10 mouse cellular contexts compared by ENCODE assay signal in the genomic region with DNA sequence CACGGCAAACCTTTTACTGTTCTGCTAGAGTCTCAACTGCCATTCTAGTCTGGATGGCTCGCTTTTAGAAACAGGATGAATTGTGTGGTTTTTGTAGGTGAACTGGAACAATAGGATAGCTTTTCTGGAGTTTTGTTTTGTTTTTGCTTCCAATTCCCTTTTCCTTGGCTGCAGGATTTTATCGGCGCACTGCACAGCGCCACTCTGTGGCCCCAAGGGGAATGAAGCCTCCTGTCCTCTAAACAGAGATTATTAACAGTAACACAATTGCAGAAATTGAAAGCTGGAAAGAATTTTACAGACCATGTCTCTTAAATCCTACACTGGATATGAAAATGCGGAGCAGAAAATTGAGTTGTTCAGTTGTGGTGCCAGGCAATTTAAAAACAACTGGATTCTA. TPM values are rescaled to one million over a fixed set of nuclear protein-coding genes. Genes with fewer than 3 reads are reported as not detected.
A peak's percentile ranks its signal among the peaks of the same experiment; 100 is the strongest.
DNase-seq lines count a peak whose midpoint lies in the region; ATAC-seq and TF ChIP-seq lines count a peak whose summit lies in the region.
"Had no signal": no experiment of that assay in that cellular context is flagged by ENCODE, and none has a peak within 500 bp of the region (broad histone marks: within the 10 kb centered on the region; RNA-seq: fewer than 3 reads in every experiment).

No protein-coding gene starts in this region.

- no peaks in the 10 kb centered on the region for H3K27me3 ChIP-seq in lung, embryonic 14.5 days (ENCODE audit: insufficient read depth, low read length)

- no peaks in the 10 kb centered on the region for H3K9me3 ChIP-seq in lung, embryonic 14.5 days (ENCODE audit: low read depth, low read length)
- H3K9me3 ChIP-seq: liver, embryonic 15.5 days had no signal

- no peak overlapping the region for H3K27ac ChIP-seq in lung, embryonic 14.5 days (ENCODE audit: low read depth)
- H3K27ac ChIP-seq: liver, embryonic 15.5 days had no signal

- H3K4me2 ChIP-seq in lung, embryonic 14.5 days: no peak overlapping the region
- H3K4me2 ChIP-seq: liver, embryonic 15.5 days had no signal

- intact Hi-C loops in gastrocnemius, postnatal 14 days (cut with DNase I; ENCODE audit: low total_unique reads): loop anchor here (10.0 kb wide), 1 partner anchor 148 kb away; no protein-coding TSS in a partner anchor

- WGBS in lung, embryonic 14.5 days: 38% methylated on average over 6 of the region's 6 CpGs

- peak; percentile 12 for DNase-seq in gastrocnemius, postnatal 14 days
- no peak for DNase-seq in gastrocnemius, adult 18-20 months (ENCODE audit: low spot score)
- DNase-seq in lung, embryonic 14.5 days: peak; percentile 61
- DNase-seq in lung, postnatal 25 days (ENCODE audit: low spot score): no peak
- DNase-seq in brain, adult 2 months (ENCODE audit: low read depth, low spot score): peak; percentile 79
- DNase-seq in thymus, postnatal 36 days: no peak
- no peak for DNase-seq in thymus, postnatal 14 days

- peak; percentile 66 for TF ChIP-seq CTCF in lung, embryonic 14.5 days (IDR thresholded peaks at IDR 0.05; ENCODE audit: low read depth)

- no peak overlapping the region for H3K4me3 ChIP-seq in lung, embryonic 14.5 days (ENCODE audit: low read depth, low read length)
- H3K4me3 ChIP-seq: liver, embryonic 15.5 days had no signal

- no peaks in the 10 kb centered on the region for H3K4me1 ChIP-seq in lung, embryonic 14.5 days (ENCODE audit: insufficient read depth)
- H3K4me1 ChIP-seq: liver, embryonic 15.5 days had no signal

- H3K36me3 ChIP-seq in lung, embryonic 14.5 days (ENCODE audit: insufficient read depth): no peaks in the 10 kb centered on the region
- H3K36me3 ChIP-seq: liver, embryonic 15.5 days had no signal

- no peak for ATAC-seq in lung, embryonic 14.5 days (ENCODE audit: insufficient read depth)
- ATAC-seq in megakaryocyte progenitor cell, adult 5-6 weeks (replicated peaks; ENCODE audit: poor library complexity): peak; percentile 50; the same call in 1 of the 2 replicates

- H3K9ac ChIP-seq in lung, embryonic 14.5 days: no peak overlapping the region
- H3K9ac ChIP-seq: liver, embryonic 15.5 days had no signal

RNA-seq across cellular contexts. Expression of a gene that starts 18.6 kb away (rescaled TPM):
- total RNA-seq in gastrocnemius, postnatal 14 days (2021): not detected
- total RNA-seq in gastrocnemius, adult 18-20 months (2021): not detected
- polyA plus RNA-seq in lung, embryonic 14.5 days (2014; fragmentation: Nextera tagmentation; extraction: Ambion mirVana): 0.30 TPM in 1 of 2 replicates, not detected in the other
- total RNA-seq in megakaryocyte progenitor cell, adult 5-6 weeks (2015): not detected in 2 replicates
- not detected in 2 replicates for total RNA-seq in megakaryocyte progenitor cell, adult 5-6 weeks (2017)
- total RNA-seq: heart, adult 18-20 months had no signal
- polyA plus RNA-seq: liver, embryonic 15.5 days had no signal

RNA-seq across cellular contexts. Expression of a gene that starts 21.9 kb away (rescaled TPM):
- total RNA-seq in gastrocnemius, postnatal 14 days (2021): not detected
- total RNA-seq in gastrocnemius, adult 18-20 months (2021): not detected
- 0.07 and 0.09 TPM in 2 replicates for polyA plus RNA-seq in lung, embryonic 14.5 days (2014; fragmentation: Nextera tagmentation; extraction: Ambion mirVana)
- not detected in 2 replicates for total RNA-seq in megakaryocyte progenitor cell, adult 5-6 weeks (2015)
- not detected in 2 replicates for total RNA-seq in megakaryocyte progenitor cell, adult 5-6 weeks (2017)
- polyA plus RNA-seq: liver, embryonic 15.5 days had no signal

Comparison
In these comparisons a context has a peak if more than half of its experiments do, and no peak if none do; other contexts are left out.
1. DNase-seq: peak in gastrocnemius, postnatal 14 days (single experiment), lung, embryonic 14.5 days (single experiment) and brain, adult 2 months (single experiment); none in gastrocnemius, adult 18-20 months (single experiment), lung, postnatal 25 days (single experiment), thymus, postnatal 36 days (0 of 2) and thymus, postnatal 14 days (single experiment).